Mouse (Mus musculus) kidney, adult 2 months (tissue): ENCODE measurements around the gene Snx18.

ENCODE experiments used
- CTCF ChIP-seq: fragments of 200-500 bp; conservative IDR thresholded peaks from 2 replicates; pipeline ENCODE4 v1.5.1; 2011; ENCODE audit warnings: low read depth, mild to moderate bottlenecking, control low read depth, low read length, moderate library complexity, mixed read lengths; ENCODE audit not compliant: insufficient read depth, insufficient read length
- POLR2A ChIP-seq: fragments of 200-500 bp; IDR thresholded peaks from one replicate; pipeline ENCODE4 v1.6.1; 2011; ENCODE audit warnings: low read depth, low read length, control low read depth

DNA sequence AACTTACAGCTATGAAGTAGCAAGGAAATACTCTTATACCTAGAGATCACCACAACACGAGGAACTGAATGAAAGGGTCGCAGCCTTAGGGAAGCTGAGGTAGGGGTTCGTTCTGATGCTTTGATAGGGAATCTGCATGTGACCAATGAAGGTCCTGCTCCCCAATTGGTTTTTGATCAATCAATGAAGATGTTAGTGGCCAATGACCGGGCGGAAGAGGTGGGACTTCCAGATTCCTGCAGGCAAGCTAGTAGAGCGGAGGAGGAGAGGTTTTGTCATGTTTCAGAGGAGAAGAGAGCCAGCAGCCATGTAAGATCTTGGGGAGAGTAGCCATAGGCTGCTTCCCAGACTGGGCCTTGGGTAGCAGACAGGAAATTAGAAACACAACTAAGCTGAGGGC, 33.9 kb downstream of the Snx18 start:
- no peak for TF ChIP-seq POLR2A
- no peak for TF ChIP-seq CTCF
